Mouse (Mus musculus) erythroblast, embryonic 14.5 days (primary cell): ENCODE results near the gene Selenon.

ENCODE experiments used
- GATA1 ChIP-seq: IDR thresholded peaks from 2 replicates; pipeline ENCODE4 v1.6.1; 2012; ENCODE audit warnings: low read length, inconsistent platforms, mixed read lengths
- TAL1 ChIP-seq: IDR thresholded peaks from 3 replicates; pipeline ENCODE4 v1.6.1; 2012; ENCODE audit warnings: low read length, inconsistent platforms, mixed read lengths

DNA sequence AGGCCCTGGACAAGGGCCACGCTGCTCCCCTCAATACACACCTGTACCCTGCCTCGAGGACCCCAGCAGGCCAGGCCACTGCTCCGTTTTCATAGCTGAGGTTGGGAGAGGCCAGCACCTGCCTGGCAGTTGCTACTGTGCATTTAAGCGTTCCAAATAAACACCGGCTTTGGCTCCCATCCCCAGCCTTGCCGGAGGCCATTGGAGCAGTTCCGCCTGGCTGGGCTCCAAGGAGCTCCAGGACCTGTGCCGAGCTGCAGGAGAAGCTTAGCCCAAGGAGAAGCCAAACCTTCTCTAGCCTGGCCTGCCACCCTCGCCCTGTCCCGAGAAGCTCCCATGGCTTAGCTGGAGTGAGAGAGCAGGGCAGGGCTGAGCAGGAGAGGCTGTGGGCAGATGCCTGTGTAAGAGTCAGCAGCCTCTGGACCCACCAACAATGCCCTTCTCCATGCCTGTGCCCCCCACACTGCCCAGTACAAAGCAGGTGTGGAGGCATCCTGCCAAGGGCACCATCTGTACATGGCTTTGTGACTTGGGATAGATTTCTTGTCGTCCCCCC is 39.6 kb upstream of the Selenon start:
- TF ChIP-seq TAL1 (no peak), GATA1 (no peak)
